Mouse (Mus musculus) embryonic facial prominence, embryonic 14.5 days (tissue): ENCODE data around the gene Adamts12. TPM values are rescaled to one million over a fixed set of nuclear protein-coding genes. Genes with fewer than 3 reads are reported as not detected.

Experiments used
- ATAC-seq: fragments of 200-750 bp; cut with Nextera tagmentation; 2 replicates; pipeline ENCODE4 v1.8.0; 2017; ENCODE audit warnings: low read depth, moderate number of reproducible peaks, moderate TSS enrichment
- DNase-seq: peaks from one replicate; pipeline ENCODE4 v3.0.0-alpha.2; 2015; ENCODE audit warnings: low spot score
- H3K27ac ChIP-seq: fragments of 300-500 bp; sonication (generic); replicated peaks from 2 replicates; pipeline ENCODE4 v1.5.1; 2014; ENCODE audit warnings: low read depth, mild to moderate bottlenecking, low read length, moderate library complexity
- H3K27me3 ChIP-seq: fragments of 300-500 bp; sonication (generic); replicated peaks from 2 replicates; pipeline ENCODE4 v1.6.1; 2014; ENCODE audit warnings: low read length; ENCODE audit not compliant: control insufficient read depth, insufficient read depth
- H3K36me3 ChIP-seq: fragments of 300-500 bp; sonication (generic); 2 replicates; pipeline ENCODE4 v1.6.1; 2014; ENCODE audit warnings: low read length, mixed read lengths; ENCODE audit not compliant: control insufficient read depth, insufficient read depth
- H3K4me1 ChIP-seq: fragments of 300-500 bp; sonication (generic); 2 replicates; pipeline ENCODE4 v1.6.1; 2014; ENCODE audit warnings: antibody characterized with exemption, low read length; ENCODE audit not compliant: control insufficient read depth, insufficient read depth
- H3K4me2 ChIP-seq: fragments of 300-500 bp; sonication (generic); 2 replicates; pipeline ENCODE4 v1.6.1; 2014; ENCODE audit warnings: low read depth, mild to moderate bottlenecking, low read length, moderate library complexity, mixed read lengths
- H3K4me3 ChIP-seq: fragments of 300-500 bp; sonication (generic); 2 replicates; pipeline ENCODE4 v1.5.1; 2014; ENCODE audit warnings: low read depth, mild to moderate bottlenecking, low read length
- H3K9ac ChIP-seq: fragments of 300-500 bp; sonication (generic); 2 replicates; pipeline ENCODE4 v1.6.1; 2014; ENCODE audit warnings: low read depth, mild to moderate bottlenecking, low read length, moderate library complexity, mixed read lengths
- H3K9me3 ChIP-seq: fragments of 300-500 bp; sonication (generic); 2 replicates; pipeline ENCODE4 v1.6.1; 2016; ENCODE audit warnings: low read length; ENCODE audit not compliant: control insufficient read depth
- WGBS: fragments of 180-500 bp; shearing (Covaris S2); extraction: QIAGEN DNeasy Blood & Tissue Kit; methylation state at CpG from one replicate; pipeline ENCODE4 v1.1.7; 2014; 5-methylcytosine and 5-hydroxymethylcytosine counted together
- polyA plus RNA-seq: library from polyadenylated mRNA; unstranded; fragments of >200 nt; fragmentation: Nextera tagmentation; extraction: Ambion mirVana; gene quantifications from 2 replicates; pipeline ENCODE4 v1.2.1, GENCODE M21; 2014

Adamts12 gene
- polyA plus RNA-seq, 1 experiment from 2014 or later, result 12.8 TPM

DNA sequence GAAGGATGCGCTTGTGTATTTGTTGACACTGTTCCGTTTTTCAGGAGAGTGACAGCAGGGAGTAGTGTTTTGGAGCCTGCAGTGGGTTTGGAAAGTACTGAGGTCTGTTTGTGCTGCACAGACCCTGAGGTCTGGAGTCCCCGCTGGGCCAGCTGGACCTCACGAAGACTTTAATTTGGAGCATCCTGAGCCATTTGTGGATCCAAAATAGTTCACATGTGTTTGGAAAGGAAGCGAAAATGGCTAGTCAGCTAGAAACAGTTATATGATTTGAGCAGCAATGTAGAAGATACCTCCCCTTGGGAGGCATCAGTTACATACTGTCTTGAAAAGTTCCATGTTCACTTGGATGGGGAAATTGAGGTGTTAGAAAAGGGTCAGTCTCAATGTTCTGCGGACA lies 132.5 kb downstream of the Adamts12 start:
- ATAC-seq, result peak; percentile 44; the same call in 1 of the 2 replicates
- no peaks in the 10 kb centered on the region for H3K4me1 ChIP-seq
- no peak overlapping the region for H3K4me3 ChIP-seq
- no peaks in the 10 kb centered on the region for H3K27me3 ChIP-seq
- H3K27ac ChIP-seq, result no peak overlapping the region
- H3K36me3 ChIP-seq, result no peaks in the 10 kb centered on the region
- no peaks in the 10 kb centered on the region for H3K9me3 ChIP-seq
- no peak overlapping the region for H3K9ac ChIP-seq
- no peak overlapping the region for H3K4me2 ChIP-seq
- WGBS, result 52% methylated on average over 6 of the region's 6 CpGs
- peak; percentile 78 for DNase-seq

GRCm38 (mm10) chr15:11198246-11198795 lies 133.7 kb downstream of the Adamts12 start:
- Histone ChIP-seq H3K27me3 (no peaks in the 10 kb centered on the region), H3K4me1 (no peaks in the 10 kb centered on the region), H3K27ac (no peak overlapping the region), H3K4me3 (no peak overlapping the region), H3K9me3 (no peaks in the 10 kb centered on the region), H3K36me3 (no peaks in the 10 kb centered on the region), H3K4me2 (no peak overlapping the region), H3K9ac (no peak overlapping the region)
- ATAC-seq, result no peak
- WGBS, result 91% methylated on average over 7 of the region's 7 CpGs
- no peak for DNase-seq

DNA sequence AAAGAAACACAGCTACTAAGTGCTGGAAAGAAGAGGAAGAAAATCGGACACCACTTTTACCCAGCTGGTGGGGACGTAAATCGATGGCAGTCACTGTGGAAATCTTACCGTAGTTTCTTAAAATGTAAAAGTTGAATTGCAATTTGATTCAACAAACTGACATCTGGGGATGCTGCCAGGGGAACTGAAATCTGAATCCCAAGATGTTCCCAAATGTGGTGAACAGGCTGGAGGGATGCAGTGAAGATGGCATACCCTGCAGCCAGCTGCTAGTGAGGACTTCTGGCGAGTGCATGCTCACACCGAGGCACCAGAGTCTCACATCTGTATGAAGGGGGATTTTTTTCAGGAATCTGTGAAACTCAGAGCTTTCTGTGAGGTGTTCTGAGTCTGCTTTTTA lies 138.5 kb downstream of the Adamts12 start:
- Histone ChIP-seq H3K9ac (no peak overlapping the region), H3K27ac (peak overlapping the region; percentile 48; the same call in 1 of the 2 replicates), H3K4me1 (no peaks in the 10 kb centered on the region), H3K27me3 (no peaks in the 10 kb centered on the region), H3K9me3 (no peaks in the 10 kb centered on the region), H3K4me2 (no peak overlapping the region), H3K36me3 (no peaks in the 10 kb centered on the region), H3K4me3 (no peak overlapping the region)
- 42% methylated on average over 6 of the region's 6 CpGs for WGBS
- ATAC-seq (no peak), DNase-seq (peak; percentile 61)

DNA sequence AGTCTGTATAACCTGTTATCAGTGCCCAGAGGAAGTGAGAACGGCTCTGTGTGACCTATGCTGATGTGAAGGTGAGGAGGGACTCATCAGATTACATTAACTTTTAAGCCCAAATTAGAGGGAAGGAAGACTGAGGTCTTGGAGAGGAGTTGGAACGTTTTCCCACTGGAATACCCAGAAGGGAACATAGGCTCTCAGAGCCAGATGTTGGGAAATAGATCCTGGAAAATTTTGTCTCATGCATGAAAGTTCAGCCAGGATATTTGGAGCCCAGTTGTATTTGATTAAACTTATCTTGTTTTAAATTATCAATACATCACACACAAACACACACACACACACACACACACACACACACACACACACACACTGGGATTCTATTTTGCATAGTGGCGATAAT lies 140.3 kb downstream of the Adamts12 start:
- H3K4me1 ChIP-seq, result no peaks in the 10 kb centered on the region
- no peak overlapping the region for H3K4me3 ChIP-seq
- no peaks in the 10 kb centered on the region for H3K27me3 ChIP-seq
- no peaks in the 10 kb centered on the region for H3K36me3 ChIP-seq
- H3K9ac ChIP-seq, result no peak overlapping the region
- DNase-seq, result peak; percentile 26
- H3K9me3 ChIP-seq, result no peaks in the 10 kb centered on the region
- H3K27ac ChIP-seq, result no peak overlapping the region
- no peak for ATAC-seq
- no peak overlapping the region for H3K4me2 ChIP-seq
- WGBS, result 72% methylated on average over 3 of the region's 3 CpGs

GRCm38 (mm10) chr15:11210976-11211375 lies 146.4 kb downstream of the Adamts12 start:
- DNase-seq, result peak; percentile 91
- H3K27ac ChIP-seq, result peak overlapping the region; percentile 46; the same call in 1 of the 2 replicates

DNA sequence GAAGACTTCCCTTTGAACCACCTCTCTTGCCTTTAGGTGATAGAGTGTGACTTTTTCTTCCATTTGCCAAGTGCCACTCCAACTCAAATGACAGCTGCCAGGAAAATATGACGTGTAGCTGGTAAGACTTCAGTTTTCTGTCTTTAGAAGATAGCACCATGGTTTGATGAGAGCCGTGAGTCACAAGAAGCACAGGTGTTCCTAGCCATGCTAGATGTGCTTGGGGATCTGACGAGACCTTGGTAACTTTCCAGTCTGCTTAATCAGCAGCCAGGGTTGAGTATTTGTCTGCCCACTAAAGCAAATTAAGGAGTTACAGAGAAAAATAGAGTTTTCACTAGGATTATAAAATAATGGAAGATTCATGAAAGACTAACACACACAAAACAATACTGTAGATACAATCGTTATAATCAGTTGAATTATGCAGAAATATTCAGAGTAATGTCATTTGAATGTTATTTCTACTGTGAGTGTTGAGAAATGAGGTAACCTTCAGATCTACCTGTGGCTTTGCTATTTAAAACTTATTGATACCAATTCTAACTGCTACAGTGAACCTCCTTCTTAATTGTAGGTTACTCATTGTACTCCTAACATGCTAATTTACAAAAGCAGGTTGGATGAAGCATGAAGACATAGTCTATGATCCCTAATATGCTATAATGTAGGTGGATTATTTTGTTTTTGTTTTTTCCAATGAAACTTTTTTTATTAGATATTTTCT lies 169.5 kb downstream of the Adamts12 start:
- Histone ChIP-seq H3K27ac (no peak overlapping the region), H3K27me3 (no peaks in the 10 kb centered on the region), H3K4me1 (no peaks in the 10 kb centered on the region), H3K36me3 (no peaks in the 10 kb centered on the region), H3K4me2 (no peak overlapping the region), H3K9ac (no peak overlapping the region), H3K9me3 (no peaks in the 10 kb centered on the region), H3K4me3 (no peak overlapping the region)
- ATAC-seq (no peak), DNase-seq (no peak)
- 84% methylated on average over 4 of the region's 4 CpGs for WGBS

More at GRCm38 (mm10) chr15:11210976-11211375, 146.4 kb downstream of the Adamts12 start:
- ATAC-seq, result peak; percentile 86
- no peaks in the 10 kb centered on the region for H3K27me3 ChIP-seq
- WGBS, result 39% methylated on average over 6 of the region's 6 CpGs
- no peak overlapping the region for H3K4me3 ChIP-seq
- H3K4me1 ChIP-seq, result peaks cover 10% of the 10 kb centered on the region
- H3K4me2 ChIP-seq, result peak overlapping the region; percentile 25; the same call in 1 of the 2 replicates
- no peak overlapping the region for H3K9ac ChIP-seq
- no peaks in the 10 kb centered on the region for H3K9me3 ChIP-seq
- peaks cover 7% of the 10 kb centered on the region; the same call in 1 of the 2 replicates for H3K36me3 ChIP-seq

DNA sequence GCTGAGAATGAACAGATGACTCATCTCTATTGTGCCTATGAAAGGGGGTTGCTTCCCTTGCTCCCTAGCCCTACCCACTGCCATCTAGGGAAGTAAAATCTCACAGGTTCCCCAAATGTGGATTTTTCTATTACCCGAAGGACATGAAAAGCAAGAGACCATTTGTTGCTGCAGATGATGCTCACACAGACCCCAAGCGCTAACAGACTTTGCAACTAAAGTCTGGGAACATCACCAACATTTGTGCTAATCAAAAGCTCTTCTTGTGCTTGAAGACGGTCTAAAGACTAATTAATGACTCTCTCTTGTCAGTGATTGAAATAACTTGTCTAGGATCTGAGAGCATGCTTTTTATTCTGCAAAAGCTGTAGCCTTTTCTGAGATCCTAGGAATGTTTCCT lies 175.8 kb downstream of the Adamts12 start:
- no peak for DNase-seq
- WGBS, result 80% methylated on average over 3 of the region's 3 CpGs
- H3K4me3 ChIP-seq, result no peak overlapping the region
- H3K27me3 ChIP-seq, result no peaks in the 10 kb centered on the region
- peaks cover 11% of the 10 kb centered on the region for H3K36me3 ChIP-seq
- H3K9ac ChIP-seq, result no peak overlapping the region
- no peak for ATAC-seq
- no peak overlapping the region for H3K27ac ChIP-seq
- no peaks in the 10 kb centered on the region for H3K4me1 ChIP-seq
- no peaks in the 10 kb centered on the region for H3K9me3 ChIP-seq
- H3K4me2 ChIP-seq, result no peak overlapping the region

DNA sequence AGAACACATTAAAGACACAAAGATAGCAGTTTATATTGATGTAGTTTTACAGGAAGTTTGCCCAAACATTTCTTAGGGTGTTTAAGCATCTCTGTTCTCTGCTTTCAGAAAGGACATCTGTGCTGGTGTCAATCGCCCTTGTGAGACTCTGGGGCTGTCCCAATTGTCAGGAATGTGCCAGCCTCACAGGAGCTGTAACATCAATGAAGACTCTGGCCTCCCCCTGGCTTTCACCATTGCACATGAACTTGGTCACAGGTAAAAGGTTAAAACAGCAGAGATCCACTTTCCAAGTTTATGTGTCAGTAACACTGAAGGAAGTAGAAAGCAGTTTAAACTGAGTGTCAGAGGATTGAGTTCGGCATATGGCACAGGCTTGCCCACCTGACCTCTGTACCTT lies 176.7 kb downstream of the Adamts12 start:
- Histone ChIP-seq H3K4me1 (no peaks in the 10 kb centered on the region), H3K9ac (no peak overlapping the region), H3K4me2 (no peak overlapping the region), H3K4me3 (no peak overlapping the region), H3K27me3 (no peaks in the 10 kb centered on the region), H3K36me3 (peaks cover 11% of the 10 kb centered on the region), H3K27ac (no peak overlapping the region), H3K9me3 (no peaks in the 10 kb centered on the region)
- WGBS, result 78% methylated on average over 2 of the region's 2 CpGs
- ATAC-seq, result no peak
- no peak for DNase-seq

GRCm38 (mm10) chr15:11246402-11246801 lies 181.8 kb downstream of the Adamts12 start:
- no peak for ATAC-seq
- no peaks in the 10 kb centered on the region for H3K4me1 ChIP-seq
- H3K27me3 ChIP-seq, result no peaks in the 10 kb centered on the region
- no peaks in the 10 kb centered on the region for H3K9me3 ChIP-seq
- DNase-seq, result no peak
- H3K27ac ChIP-seq, result no peak overlapping the region
- WGBS, result 88% methylated on average over 1 of the region's 1 CpGs
- no peak overlapping the region for H3K9ac ChIP-seq
- peaks cover 11% of the 10 kb centered on the region for H3K36me3 ChIP-seq
- H3K4me2 ChIP-seq, result no peak overlapping the region
- no peak overlapping the region for H3K4me3 ChIP-seq
